Mouse (Mus musculus) stomach, postnatal 0 days (tissue): ENCODE results near the gene Dap. TPM values are rescaled to one million over a fixed set of nuclear protein-coding genes. Genes with fewer than 3 reads are reported as not detected.

Experiments
- ATAC-seq: fragments of 200-750 bp; cut with Nextera tagmentation; 2 replicates; pipeline ENCODE4 v1.8.0; 2017; ENCODE audit not compliant: low FRiP score, low TSS enrichment
- DNase-seq: peaks from one replicate; pipeline ENCODE4 v3.0.0-alpha.2; 2016; ENCODE audit warnings: low spot score
- H3K27ac ChIP-seq: fragments of 300-500 bp; sonication (generic); replicated peaks from 2 replicates; pipeline ENCODE4 v1.5.1; 2014; ENCODE audit warnings: mild to moderate bottlenecking, control low read depth
- H3K27me3 ChIP-seq: fragments of 300-500 bp; sonication (generic); 2 replicates; pipeline ENCODE4 v1.6.1; 2014; ENCODE audit warnings: low read length; ENCODE audit not compliant: control insufficient read depth, insufficient read depth
- H3K36me3 ChIP-seq: fragments of 300-500 bp; sonication (generic); 2 replicates; pipeline ENCODE4 v1.6.1; 2014; ENCODE audit warnings: low read length, mixed read lengths; ENCODE audit not compliant: control insufficient read depth, insufficient read depth
- H3K4me1 ChIP-seq: fragments of 300-500 bp; sonication (generic); replicated peaks from 2 replicates; pipeline ENCODE4 v1.6.1; 2014; ENCODE audit warnings: antibody characterized with exemption; ENCODE audit not compliant: control insufficient read depth, insufficient read depth
- H3K4me2 ChIP-seq: fragments of 300-500 bp; sonication (generic); replicated peaks from 2 replicates; pipeline ENCODE4 v1.6.1; 2014; ENCODE audit warnings: low read depth, mild to moderate bottlenecking, control low read depth, moderate library complexity
- H3K4me3 ChIP-seq: fragments of 300-500 bp; sonication (generic); 2 replicates; pipeline ENCODE4 v1.5.1; 2014; ENCODE audit warnings: low read depth, low read length, control low read depth
- H3K9ac ChIP-seq: fragments of 300-500 bp; sonication (generic); 2 replicates; pipeline ENCODE4 v1.6.1; 2014; ENCODE audit warnings: mild to moderate bottlenecking, low read length, control low read depth, mixed read lengths
- H3K9me3 ChIP-seq: fragments of 300-500 bp; sonication (generic); 2 replicates; pipeline ENCODE4 v1.6.1; 2016; ENCODE audit warnings: low read length; ENCODE audit not compliant: control insufficient read depth
- CTCF ChIP-seq: IDR thresholded peaks from 2 replicates; pipeline ENCODE4 v1.5.1; 2016; ENCODE audit warnings: antibody characterized with exemption, low read depth, mild to moderate bottlenecking, moderate library complexity
- EP300 ChIP-seq: optimal IDR thresholded peaks from 2 replicates; pipeline ENCODE3; 2016; ENCODE audit warnings: antibody characterized with exemption
- WGBS: fragments of 180-500 bp; shearing (Covaris S2); extraction: QIAGEN DNeasy Blood & Tissue Kit; methylation state at CpG from one replicate; pipeline ENCODE4 v1.1.7; 2014; 5-methylcytosine and 5-hydroxymethylcytosine counted together
- polyA plus RNA-seq: library from polyadenylated mRNA; unstranded; fragments of >200 nt; fragmentation: Nextera tagmentation; extraction: Ambion mirVana; gene quantifications from 2 replicates; pipeline ENCODE4 v1.2.1, GENCODE M21; 2015

Gene Dap
- polyA plus RNA-seq, 1 experiment from 2014 or later = 120 TPM

- WGBS = 69% methylated on average over 9 of the region's 9 CpGs
- no peaks in the 10 kb centered on the region for H3K4me1 ChIP-seq
- H3K4me2 ChIP-seq = no peak overlapping the region
- TF ChIP-seq CTCF (no peak), EP300 (no peak)
- ATAC-seq = no peak
- no peaks in the 10 kb centered on the region for H3K9me3 ChIP-seq
- no peak for DNase-seq
- no peaks in the 10 kb centered on the region for H3K27me3 ChIP-seq
- no peak overlapping the region for H3K4me3 ChIP-seq
- peaks cover 11% of the 10 kb centered on the region for H3K36me3 ChIP-seq
- H3K27ac ChIP-seq = no peak overlapping the region
- H3K9ac ChIP-seq = no peak overlapping the region
These were observed 11.9 kb downstream of the Dap start for GRCm38 (mm10) chr15:31235794-31236548.

- Histone ChIP-seq H3K36me3 (peaks cover 11% of the 10 kb centered on the region), H3K27me3 (no peaks in the 10 kb centered on the region), H3K4me3 (no peak overlapping the region), H3K4me2 (no peak overlapping the region), H3K9me3 (no peaks in the 10 kb centered on the region), H3K4me1 (no peaks in the 10 kb centered on the region), H3K27ac (no peak overlapping the region), H3K9ac (no peak overlapping the region)
- DNase-seq = no peak
- TF ChIP-seq EP300 (no peak), CTCF (no peak)
- 85% methylated on average over 9 of the region's 9 CpGs for WGBS
- ATAC-seq = no peak
These were observed 12.4 kb downstream of the Dap start for GRCm38 (mm10) chr15:31236549-31236907.

GRCm38 (mm10) chr15:31237368-31237767 is 13.3 kb downstream of the Dap start:
- H3K9me3 ChIP-seq = no peaks in the 10 kb centered on the region
- DNase-seq (no peak), ATAC-seq (no peak)
- H3K4me3 ChIP-seq = no peak overlapping the region
- no peak for TF ChIP-seq EP300
- TF ChIP-seq CTCF = no peak
- peaks cover 16% of the 10 kb centered on the region for H3K36me3 ChIP-seq
- WGBS = 81% methylated on average over 11 of the region's 11 CpGs
- H3K27me3 ChIP-seq = no peaks in the 10 kb centered on the region
- H3K4me2 ChIP-seq = no peak overlapping the region
- no peaks in the 10 kb centered on the region for H3K4me1 ChIP-seq
- H3K9ac ChIP-seq = no peak overlapping the region
- no peak overlapping the region for H3K27ac ChIP-seq

- H3K4me1 ChIP-seq = no peaks in the 10 kb centered on the region
- peaks cover 16% of the 10 kb centered on the region for H3K36me3 ChIP-seq
- ATAC-seq = no peak
- H3K9ac ChIP-seq = no peak overlapping the region
- H3K4me3 ChIP-seq = no peak overlapping the region
- H3K9me3 ChIP-seq = no peaks in the 10 kb centered on the region
- WGBS = 57% methylated on average over 5 of the region's 5 CpGs
- no peak for DNase-seq
- H3K4me2 ChIP-seq = no peak overlapping the region
- no peak for TF ChIP-seq EP300
- TF ChIP-seq CTCF = no peak
- H3K27ac ChIP-seq = no peak overlapping the region
- no peaks in the 10 kb centered on the region for H3K27me3 ChIP-seq
These were observed 13.8 kb downstream of the Dap start for GRCm38 (mm10) chr15:31237898-31238297.

- WGBS = 66% methylated on average over 11 of the region's 11 CpGs
- no peaks in the 10 kb centered on the region for H3K4me1 ChIP-seq
- H3K9me3 ChIP-seq = no peaks in the 10 kb centered on the region
- H3K36me3 ChIP-seq = peaks cover 16% of the 10 kb centered on the region
- no peak for ATAC-seq
- TF ChIP-seq CTCF (no peak), EP300 (no peak)
- H3K27ac ChIP-seq = no peak overlapping the region
- H3K4me3 ChIP-seq = no peak overlapping the region
- no peak overlapping the region for H3K4me2 ChIP-seq
- DNase-seq = no peak
- no peaks in the 10 kb centered on the region for H3K27me3 ChIP-seq
- H3K9ac ChIP-seq = no peak overlapping the region
These were observed 14.5 kb downstream of the Dap start for GRCm38 (mm10) chr15:31238611-31239010.

- Histone ChIP-seq H3K9me3 (no peaks in the 10 kb centered on the region), H3K36me3 (peaks cover 16% of the 10 kb centered on the region), H3K4me3 (no peak overlapping the region), H3K4me1 (no peaks in the 10 kb centered on the region), H3K9ac (no peak overlapping the region), H3K27me3 (no peaks in the 10 kb centered on the region), H3K27ac (no peak overlapping the region), H3K4me2 (no peak overlapping the region)
- DNase-seq (no peak), ATAC-seq (no peak)
- 75% methylated on average over 13 of the region's 13 CpGs for WGBS
- no peak for TF ChIP-seq EP300
- TF ChIP-seq CTCF = no peak
These were observed 15.6 kb downstream of the Dap start for GRCm38 (mm10) chr15:31239713-31240112.
